Mouse (Mus musculus) megakaryocyte, embryonic 14.5 days (primary cell): ENCODE data around the gene Oxct1.

ENCODE experiments used
- FLI1 ChIP-seq: IDR thresholded peaks from 2 replicates; pipeline ENCODE4 v1.6.1; 2012; ENCODE audit warnings: low read length, inconsistent platforms, mixed read lengths
- GATA1 ChIP-seq: IDR thresholded peaks from 3 replicates; pipeline ENCODE4 v1.6.1; 2012; ENCODE audit warnings: mixed read lengths, low read length, inconsistent platforms, borderline replicate concordance

DNA sequence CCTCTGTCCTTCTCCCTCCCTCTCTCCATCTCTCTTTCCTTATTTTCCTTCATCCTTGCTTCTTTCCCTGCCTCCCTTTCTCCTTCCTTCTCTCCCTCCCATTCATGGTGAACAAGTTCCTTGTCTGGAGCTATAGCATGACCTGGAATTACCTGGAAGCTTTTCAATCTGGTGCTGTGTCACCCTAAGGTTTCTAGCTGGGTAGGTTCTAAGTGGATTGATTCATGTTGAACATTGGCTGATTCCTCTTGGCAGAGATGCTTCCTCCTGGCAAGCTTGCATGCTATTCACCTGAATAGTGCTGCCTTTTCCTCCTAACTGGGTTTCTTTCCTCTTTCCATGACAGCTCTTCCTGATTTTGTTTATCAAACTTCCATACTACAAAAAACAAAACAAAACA lies 2.8 kb downstream of the Oxct1 start:
- TF ChIP-seq GATA1, result no peak
- TF ChIP-seq FLI1, result no peak
